Mouse (Mus musculus): ENCODE data around the gene Chrna10. TPM values are rescaled to one million over a fixed set of nuclear protein-coding genes. Genes with fewer than 3 reads are reported as not detected.

Chrna10 gene
- polyA plus RNA-seq, 1 experiment: 0.01 TPM

DNA sequence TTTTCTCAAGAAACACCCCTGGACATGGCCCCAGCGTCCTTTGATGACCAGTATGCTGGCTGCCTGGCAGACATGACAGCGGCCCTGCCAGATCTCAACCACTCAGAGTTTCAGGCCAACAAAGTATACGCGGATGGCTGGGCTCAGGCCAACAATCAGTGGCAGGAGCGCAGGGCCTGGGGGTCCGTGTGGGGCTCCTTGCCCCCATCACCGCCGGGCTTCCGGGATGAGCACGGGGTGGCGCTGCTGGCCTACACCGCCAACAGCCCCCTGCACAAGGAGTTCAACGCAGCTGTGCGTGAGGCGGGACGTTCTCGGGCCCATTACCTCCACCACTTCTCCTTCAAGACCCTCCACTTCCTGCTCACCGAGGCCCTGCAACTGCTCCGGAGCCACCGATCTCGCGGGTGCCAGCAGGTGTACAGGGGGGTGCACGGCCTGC, 9.9 kb downstream of the Chrna10 start:
- Histone ChIP-seq H3K4me3 (ENCODE audit: insufficient read depth, poor library complexity, severe bottlenecking) (no peak overlapping the region), H3K79me3 (ENCODE audit: low read depth) (no peaks in the 10 kb centered on the region), H3K27me3 (ENCODE audit: control insufficient read depth, insufficient read depth, insufficient read length) (peaks cover 10% of the 10 kb centered on the region), H3K36me3 (ENCODE audit: control insufficient read depth, insufficient read depth) (no peaks in the 10 kb centered on the region), H3ac (ENCODE audit: control insufficient read depth, insufficient read length, low read depth) (no peak overlapping the region), H3K79me2 (ENCODE audit: control insufficient read depth, insufficient read depth) (no peaks in the 10 kb centered on the region)
- TF ChIP-seq MYOD1 (IDR thresholded peaks at IDR 0.05; ENCODE audit: control insufficient read depth, insufficient read length, low read depth) (no peak), FOSL1 (IDR thresholded peaks at IDR 0.05; ENCODE audit: insufficient read depth, low read length, poor library complexity, severe bottlenecking) (no peak), USF1 (IDR thresholded peaks at IDR 0.05; ENCODE audit: low read depth) (no peak), MYOG (IDR thresholded peaks at IDR 0.05; ENCODE audit: control insufficient read depth, extremely low read depth, insufficient read length) (no peak), CEBPB (IDR thresholded peaks at IDR 0.05; ENCODE audit: low read depth) (no peak), MAX (IDR thresholded peaks at IDR 0.05) (no peak), CTCF (IDR thresholded peaks at IDR 0.05; ENCODE audit: control insufficient read depth, insufficient read depth, insufficient read length) (no peak)

GRCm38 (mm10) chr7:102104126-102104525, 12.5 kb downstream of the Chrna10 start:
- peaks cover 10% of the 10 kb centered on the region for H3K27me3 ChIP-seq (ENCODE audit: control insufficient read depth, insufficient read depth, insufficient read length)
- no peaks in the 10 kb centered on the region for H3K79me3 ChIP-seq (ENCODE audit: low read depth)
- no peak overlapping the region for H3ac ChIP-seq (ENCODE audit: control insufficient read depth, insufficient read length, low read depth)
- no peaks in the 10 kb centered on the region for H3K36me3 ChIP-seq (ENCODE audit: control insufficient read depth, insufficient read depth)
- H3K4me3 ChIP-seq (ENCODE audit: insufficient read depth, poor library complexity, severe bottlenecking): no peak overlapping the region
- no peaks in the 10 kb centered on the region for H3K79me2 ChIP-seq (ENCODE audit: control insufficient read depth, insufficient read depth)
- TF ChIP-seq MAX (IDR thresholded peaks at IDR 0.05) (no peak), CEBPB (IDR thresholded peaks at IDR 0.05; ENCODE audit: low read depth) (no peak), CTCF (IDR thresholded peaks at IDR 0.05; ENCODE audit: control insufficient read depth, insufficient read depth, insufficient read length) (no peak), MYOG (IDR thresholded peaks at IDR 0.05; ENCODE audit: control insufficient read depth, extremely low read depth, insufficient read length) (no peak), FOSL1 (IDR thresholded peaks at IDR 0.05; ENCODE audit: insufficient read depth, low read length, poor library complexity, severe bottlenecking) (no peak), USF1 (IDR thresholded peaks at IDR 0.05; ENCODE audit: low read depth) (no peak), MYOD1 (IDR thresholded peaks at IDR 0.05; ENCODE audit: control insufficient read depth, insufficient read length, low read depth) (no peak)

- no peak for TF ChIP-seq USF1 (IDR thresholded peaks at IDR 0.05; ENCODE audit: low read depth)
- no peak for TF ChIP-seq MAX (IDR thresholded peaks at IDR 0.05)
- no peak for TF ChIP-seq CEBPB (IDR thresholded peaks at IDR 0.05; ENCODE audit: low read depth)
- Histone ChIP-seq H3K27me3 (ENCODE audit: control insufficient read depth, insufficient read depth, insufficient read length) (peaks cover 10% of the 10 kb centered on the region), H3ac (ENCODE audit: control insufficient read depth, insufficient read length, low read depth) (no peak overlapping the region), H3K79me2 (ENCODE audit: control insufficient read depth, insufficient read depth) (no peaks in the 10 kb centered on the region), H3K4me3 (ENCODE audit: insufficient read depth, poor library complexity, severe bottlenecking) (no peak overlapping the region), H3K79me3 (ENCODE audit: low read depth) (no peaks in the 10 kb centered on the region), H3K36me3 (ENCODE audit: control insufficient read depth, insufficient read depth) (no peaks in the 10 kb centered on the region)
These were observed 13.1 kb downstream of the Chrna10 start for GRCm38 (mm10) chr7:102103555-102103954.

DNA sequence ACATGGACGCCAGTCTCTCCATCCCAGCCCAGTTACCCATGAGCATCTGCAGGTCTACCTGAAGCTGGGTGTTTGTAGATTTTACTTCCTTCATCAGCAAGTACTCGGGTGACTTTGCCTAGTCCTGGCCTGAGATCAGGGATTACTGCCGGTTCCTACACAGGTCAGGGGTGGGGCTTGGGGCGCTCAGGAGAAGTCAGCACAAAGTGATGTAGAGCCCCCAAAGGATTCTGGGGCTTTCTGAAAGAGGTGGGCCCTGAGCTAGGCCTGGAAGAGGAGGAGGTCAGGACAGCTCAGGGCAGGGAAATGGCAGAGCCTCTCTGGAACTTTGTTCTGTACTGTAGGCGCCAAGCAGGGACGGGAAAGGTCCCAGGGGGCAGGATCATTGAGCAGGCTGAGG, 13.9 kb downstream of the Chrna10 start:
- no peak overlapping the region for H3K4me3 ChIP-seq (ENCODE audit: insufficient read depth, poor library complexity, severe bottlenecking)
- TF ChIP-seq MAX (IDR thresholded peaks at IDR 0.05) (no peak), FOSL1 (IDR thresholded peaks at IDR 0.05; ENCODE audit: insufficient read depth, low read length, poor library complexity, severe bottlenecking) (no peak), MYOG (IDR thresholded peaks at IDR 0.05; ENCODE audit: control insufficient read depth, extremely low read depth, insufficient read length) (no peak), USF1 (IDR thresholded peaks at IDR 0.05; ENCODE audit: low read depth) (no peak), CEBPB (IDR thresholded peaks at IDR 0.05; ENCODE audit: low read depth) (no peak), MYOD1 (IDR thresholded peaks at IDR 0.05; ENCODE audit: control insufficient read depth, insufficient read length, low read depth) (no peak), CTCF (IDR thresholded peaks at IDR 0.05; ENCODE audit: control insufficient read depth, insufficient read depth, insufficient read length) (no peak)
- no peak overlapping the region for H3ac ChIP-seq (ENCODE audit: control insufficient read depth, insufficient read length, low read depth)
- H3K36me3 ChIP-seq (ENCODE audit: control insufficient read depth, insufficient read depth): no peaks in the 10 kb centered on the region
- H3K79me3 ChIP-seq (ENCODE audit: low read depth): no peaks in the 10 kb centered on the region
- H3K79me2 ChIP-seq (ENCODE audit: control insufficient read depth, insufficient read depth): no peaks in the 10 kb centered on the region
- H3K27me3 ChIP-seq (ENCODE audit: control insufficient read depth, insufficient read depth, insufficient read length): peaks cover 10% of the 10 kb centered on the region

- Histone ChIP-seq H3K4me3 (ENCODE audit: insufficient read depth, poor library complexity, severe bottlenecking) (no peak overlapping the region), H3K79me3 (ENCODE audit: low read depth) (no peaks in the 10 kb centered on the region), H3K36me3 (ENCODE audit: control insufficient read depth, insufficient read depth) (no peaks in the 10 kb centered on the region), H3K79me2 (ENCODE audit: control insufficient read depth, insufficient read depth) (no peaks in the 10 kb centered on the region), H3ac (ENCODE audit: control insufficient read depth, insufficient read length, low read depth) (no peak overlapping the region), H3K27me3 (ENCODE audit: control insufficient read depth, insufficient read depth, insufficient read length) (peaks cover 10% of the 10 kb centered on the region)
- no peak for TF ChIP-seq CTCF (IDR thresholded peaks at IDR 0.05; ENCODE audit: control insufficient read depth, insufficient read depth, insufficient read length)
- no peak for TF ChIP-seq MYOG (IDR thresholded peaks at IDR 0.05; ENCODE audit: control insufficient read depth, extremely low read depth, insufficient read length)
These were observed 14.4 kb downstream of the Chrna10 start for GRCm38 (mm10) chr7:102102241-102102640.

DNA sequence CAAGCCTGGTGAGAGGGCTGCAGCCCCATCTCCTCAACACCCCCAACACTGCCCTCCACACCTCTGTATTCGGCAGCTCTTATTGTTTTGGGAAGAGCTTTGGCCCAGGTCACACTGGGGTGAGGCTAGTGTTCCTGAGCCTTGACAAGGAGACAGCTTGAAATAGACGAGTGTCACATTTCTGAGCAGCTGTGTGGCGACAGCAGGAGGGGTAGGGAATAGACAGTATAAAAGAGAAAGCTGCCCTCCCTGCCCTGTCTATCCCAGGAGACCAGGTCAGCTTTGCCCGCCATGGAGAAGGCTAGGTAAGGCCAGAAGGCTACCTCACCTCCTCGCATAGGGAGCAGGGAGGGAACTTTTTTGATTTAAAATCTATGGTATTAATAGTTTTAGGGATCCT, 15.1 kb downstream of the Chrna10 start, which contains the start of gene Art1:
Gene Art1, plus strand, starts transcription at position 257 of the 400 bp plus-strand sequence.
- Histone ChIP-seq H3K27me3 (ENCODE audit: control insufficient read depth, insufficient read depth, insufficient read length) (peaks cover 3% of the 10 kb centered on the region), H3K79me3 (ENCODE audit: low read depth) (no peaks in the 10 kb centered on the region), H3ac (ENCODE audit: control insufficient read depth, insufficient read length, low read depth) (no peak within 1 kb of the TSS), H3K36me3 (ENCODE audit: control insufficient read depth, insufficient read depth) (no peaks in the 10 kb centered on the region), H3K4me3 (ENCODE audit: insufficient read depth, poor library complexity, severe bottlenecking) (no peak within 1 kb of the TSS), H3K79me2 (ENCODE audit: control insufficient read depth, insufficient read depth) (no peaks in the 10 kb centered on the region)
- TF ChIP-seq FOSL1 (IDR thresholded peaks at IDR 0.05; ENCODE audit: insufficient read depth, low read length, poor library complexity, severe bottlenecking): no peak
- no peak for TF ChIP-seq MYOD1 (IDR thresholded peaks at IDR 0.05; ENCODE audit: control insufficient read depth, insufficient read length, low read depth)
